Mouse (Mus musculus): ENCODE measurements at regions not wholly inside any gene's neighbourhood (a gene's known extent, or its start where the extent isn't known, plus 50 kb on each side); places are given as distances from the start of the nearest gene placed in this dataset.

DNA sequence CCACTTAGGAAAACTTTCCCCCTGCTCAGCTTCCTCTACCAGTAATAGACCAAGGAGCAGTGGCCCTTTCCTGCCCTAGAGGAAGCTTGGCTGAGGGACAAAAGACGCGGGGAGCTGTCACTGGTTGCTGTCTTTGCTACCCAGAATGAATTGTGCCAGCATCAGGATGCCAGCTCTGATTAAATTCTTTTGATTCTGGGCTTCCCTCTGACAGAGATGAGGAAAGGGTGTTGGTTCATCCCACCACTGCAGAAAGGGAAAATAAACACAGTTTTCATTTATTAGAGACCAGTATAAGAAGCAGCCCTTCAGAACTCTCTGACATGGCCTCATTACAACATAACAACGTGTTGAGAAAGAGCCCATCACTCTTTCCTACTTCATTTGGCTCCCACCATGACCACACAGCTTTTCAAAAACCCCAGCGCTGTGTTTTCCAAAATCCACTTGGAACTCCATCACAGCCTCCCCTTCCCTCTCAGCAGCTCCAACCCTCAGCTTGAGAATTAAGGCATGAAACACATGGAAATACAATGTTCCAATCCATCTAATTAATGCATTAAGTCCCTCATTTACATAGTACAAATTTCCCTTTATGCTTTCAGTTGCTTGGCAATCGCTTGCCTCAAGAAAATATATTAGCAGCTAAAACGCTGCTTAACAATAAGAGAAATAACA is 429.6 kb downstream of the Efnb2 start:
- H3K79me2 ChIP-seq (ENCODE audit: control insufficient read depth, insufficient read depth), result no peaks in the 10 kb centered on the region
- H3K27me3 ChIP-seq (ENCODE audit: control insufficient read depth, insufficient read depth, insufficient read length), result no peaks in the 10 kb centered on the region
- no peaks in the 10 kb centered on the region for H3K79me3 ChIP-seq (ENCODE audit: low read depth)
- TF ChIP-seq CEBPB (IDR thresholded peaks at IDR 0.05; ENCODE audit: low read depth) (no peak), MYOG (IDR thresholded peaks at IDR 0.05; ENCODE audit: control insufficient read depth, extremely low read depth, insufficient read length) (no peak), MAX (IDR thresholded peaks at IDR 0.05) (no peak), FOSL1 (IDR thresholded peaks at IDR 0.05; ENCODE audit: insufficient read depth, low read length, poor library complexity, severe bottlenecking) (no peak), CTCF (IDR thresholded peaks at IDR 0.05; ENCODE audit: control insufficient read depth, insufficient read depth, insufficient read length) (no peak), USF1 (IDR thresholded peaks at IDR 0.05; ENCODE audit: low read depth) (no peak), MYOD1 (IDR thresholded peaks at IDR 0.05; ENCODE audit: control insufficient read depth, insufficient read length, low read depth) (no peak)
- no peaks in the 10 kb centered on the region for H3K36me3 ChIP-seq (ENCODE audit: control insufficient read depth, insufficient read depth)
- no peak overlapping the region for H3ac ChIP-seq (ENCODE audit: control insufficient read depth, insufficient read length, low read depth)
- no peak overlapping the region for H3K4me3 ChIP-seq (ENCODE audit: insufficient read depth, poor library complexity, severe bottlenecking)

DNA sequence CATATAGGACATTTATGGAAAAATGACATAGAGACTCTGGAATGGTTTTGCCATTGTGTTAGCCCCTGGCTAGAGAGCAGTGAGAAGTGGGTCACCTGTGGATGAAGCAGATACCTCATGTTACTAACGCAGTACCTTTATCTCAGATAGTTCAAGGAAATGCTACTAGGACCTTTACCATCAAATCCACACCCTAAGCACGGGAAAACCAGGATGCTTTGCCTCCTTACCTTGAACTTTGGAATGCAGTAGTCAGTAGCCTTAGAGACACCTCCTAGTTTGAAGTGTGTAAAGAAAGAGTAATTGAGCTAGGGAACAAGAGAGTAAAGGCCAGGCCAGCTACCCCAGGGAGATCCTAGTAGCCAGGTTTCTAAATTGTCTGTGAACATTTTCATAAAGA is 435.0 kb downstream of the Efnb2 start:
- Histone ChIP-seq H3K4me3 (ENCODE audit: insufficient read depth, poor library complexity, severe bottlenecking) (no peak overlapping the region), H3K36me3 (ENCODE audit: control insufficient read depth, insufficient read depth) (no peaks in the 10 kb centered on the region), H3K27me3 (ENCODE audit: control insufficient read depth, insufficient read depth, insufficient read length) (no peaks in the 10 kb centered on the region), H3ac (ENCODE audit: control insufficient read depth, insufficient read length, low read depth) (no peak overlapping the region), H3K79me2 (ENCODE audit: control insufficient read depth, insufficient read depth) (no peaks in the 10 kb centered on the region), H3K79me3 (ENCODE audit: low read depth) (no peaks in the 10 kb centered on the region)
- TF ChIP-seq USF1 (IDR thresholded peaks at IDR 0.05; ENCODE audit: low read depth) (no peak), MYOG (IDR thresholded peaks at IDR 0.05; ENCODE audit: control insufficient read depth, extremely low read depth, insufficient read length) (no peak), MYOD1 (IDR thresholded peaks at IDR 0.05; ENCODE audit: control insufficient read depth, insufficient read length, low read depth) (no peak), FOSL1 (IDR thresholded peaks at IDR 0.05; ENCODE audit: insufficient read depth, low read length, poor library complexity, severe bottlenecking) (no peak), MAX (IDR thresholded peaks at IDR 0.05) (no peak), CEBPB (IDR thresholded peaks at IDR 0.05; ENCODE audit: low read depth) (no peak), CTCF (IDR thresholded peaks at IDR 0.05; ENCODE audit: control insufficient read depth, insufficient read depth, insufficient read length) (no peak)

DNA sequence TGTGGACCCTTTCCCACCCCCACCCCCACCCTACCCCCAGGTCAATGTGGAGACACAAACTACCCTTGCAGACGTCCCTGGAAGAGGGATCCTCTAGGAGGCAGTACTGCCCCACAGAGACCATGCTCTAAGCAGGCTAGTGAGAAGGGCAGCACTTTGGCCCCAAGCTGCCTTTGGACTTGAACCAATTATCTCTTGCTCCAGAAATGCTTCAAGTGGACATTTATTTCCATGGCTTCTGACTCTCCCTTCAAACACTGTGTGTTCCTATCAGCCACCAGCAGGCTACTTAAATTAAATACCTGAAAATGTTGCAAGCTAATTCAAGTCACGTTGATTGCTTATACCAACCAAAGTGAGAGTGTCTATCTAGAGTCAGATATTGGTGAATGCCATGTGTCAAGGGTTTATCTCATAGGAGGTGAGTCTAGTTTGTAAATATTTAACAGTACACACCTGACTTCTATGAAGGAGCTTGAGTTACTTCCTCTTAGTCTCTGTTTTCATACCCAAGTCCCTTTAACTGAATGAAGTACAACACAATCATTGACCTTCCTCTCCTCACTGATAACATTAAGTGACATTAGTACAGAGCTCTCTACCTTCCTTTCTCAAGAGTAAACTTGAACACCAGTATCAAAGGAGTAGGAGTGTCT is 435.7 kb downstream of the Efnb2 start:
- H3K27me3 ChIP-seq (ENCODE audit: control insufficient read depth, insufficient read depth, insufficient read length), result no peaks in the 10 kb centered on the region
- no peak overlapping the region for H3ac ChIP-seq (ENCODE audit: control insufficient read depth, insufficient read length, low read depth)
- TF ChIP-seq FOSL1 (IDR thresholded peaks at IDR 0.05; ENCODE audit: insufficient read depth, low read length, poor library complexity, severe bottlenecking) (no peak), CEBPB (IDR thresholded peaks at IDR 0.05; ENCODE audit: low read depth) (no peak), CTCF (IDR thresholded peaks at IDR 0.05; ENCODE audit: control insufficient read depth, insufficient read depth, insufficient read length) (no peak), MYOG (IDR thresholded peaks at IDR 0.05; ENCODE audit: control insufficient read depth, extremely low read depth, insufficient read length) (no peak), MAX (IDR thresholded peaks at IDR 0.05) (no peak), MYOD1 (IDR thresholded peaks at IDR 0.05; ENCODE audit: control insufficient read depth, insufficient read length, low read depth) (no peak), USF1 (IDR thresholded peaks at IDR 0.05; ENCODE audit: low read depth) (no peak)
- H3K36me3 ChIP-seq (ENCODE audit: control insufficient read depth, insufficient read depth), result no peaks in the 10 kb centered on the region
- H3K4me3 ChIP-seq (ENCODE audit: insufficient read depth, poor library complexity, severe bottlenecking), result no peak overlapping the region
- no peaks in the 10 kb centered on the region for H3K79me2 ChIP-seq (ENCODE audit: control insufficient read depth, insufficient read depth)
- H3K79me3 ChIP-seq (ENCODE audit: low read depth), result no peaks in the 10 kb centered on the region

DNA sequence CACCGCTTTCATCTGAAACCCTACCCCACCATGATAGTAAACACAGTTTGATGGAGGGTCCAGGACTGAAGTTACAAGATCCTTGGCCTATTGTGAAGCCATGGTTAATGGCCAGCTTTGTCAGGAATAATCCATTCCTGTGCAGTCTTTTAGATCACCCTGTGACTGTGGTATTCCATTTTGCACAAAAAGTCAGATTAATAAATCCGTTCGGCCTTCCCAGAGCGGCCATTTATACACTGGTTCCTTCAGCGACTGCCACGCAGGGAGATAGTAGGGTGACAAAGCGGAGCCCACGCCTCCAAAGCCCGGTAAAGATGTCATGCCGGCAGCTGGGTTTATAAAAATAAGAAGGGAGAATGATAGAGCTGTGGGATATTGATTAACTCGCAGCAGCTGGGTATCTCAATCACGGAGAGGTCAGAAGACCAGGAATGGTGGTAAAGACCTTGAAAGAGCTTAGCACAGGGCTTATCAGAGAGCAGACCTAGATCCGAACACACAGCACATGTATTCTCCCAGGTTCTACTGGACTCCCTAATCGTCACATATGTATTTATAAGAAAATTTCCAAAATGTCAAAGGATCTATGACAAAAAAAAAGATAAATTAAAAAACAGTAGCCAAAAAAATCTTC is 440.5 kb downstream of the Efnb2 start:
- Histone ChIP-seq H3K4me3 (ENCODE audit: insufficient read depth, poor library complexity, severe bottlenecking) (no peak overlapping the region), H3K79me3 (ENCODE audit: low read depth) (no peaks in the 10 kb centered on the region), H3K27me3 (ENCODE audit: control insufficient read depth, insufficient read depth, insufficient read length) (no peaks in the 10 kb centered on the region), H3ac (ENCODE audit: control insufficient read depth, insufficient read length, low read depth) (no peak overlapping the region), H3K36me3 (ENCODE audit: control insufficient read depth, insufficient read depth) (no peaks in the 10 kb centered on the region), H3K79me2 (ENCODE audit: control insufficient read depth, insufficient read depth) (no peaks in the 10 kb centered on the region)
- no peak for TF ChIP-seq MAX (IDR thresholded peaks at IDR 0.05)
- TF ChIP-seq MYOG (IDR thresholded peaks at IDR 0.05; ENCODE audit: control insufficient read depth, extremely low read depth, insufficient read length), result no peak
- TF ChIP-seq FOSL1 (IDR thresholded peaks at IDR 0.05; ENCODE audit: insufficient read depth, low read length, poor library complexity, severe bottlenecking), result no peak
- no peak for TF ChIP-seq USF1 (IDR thresholded peaks at IDR 0.05; ENCODE audit: low read depth)
- no peak for TF ChIP-seq CEBPB (IDR thresholded peaks at IDR 0.05; ENCODE audit: low read depth)
- no peak for TF ChIP-seq CTCF (IDR thresholded peaks at IDR 0.05; ENCODE audit: control insufficient read depth, insufficient read depth, insufficient read length)
- no peak for TF ChIP-seq MYOD1 (IDR thresholded peaks at IDR 0.05; ENCODE audit: control insufficient read depth, insufficient read length, low read depth)

DNA sequence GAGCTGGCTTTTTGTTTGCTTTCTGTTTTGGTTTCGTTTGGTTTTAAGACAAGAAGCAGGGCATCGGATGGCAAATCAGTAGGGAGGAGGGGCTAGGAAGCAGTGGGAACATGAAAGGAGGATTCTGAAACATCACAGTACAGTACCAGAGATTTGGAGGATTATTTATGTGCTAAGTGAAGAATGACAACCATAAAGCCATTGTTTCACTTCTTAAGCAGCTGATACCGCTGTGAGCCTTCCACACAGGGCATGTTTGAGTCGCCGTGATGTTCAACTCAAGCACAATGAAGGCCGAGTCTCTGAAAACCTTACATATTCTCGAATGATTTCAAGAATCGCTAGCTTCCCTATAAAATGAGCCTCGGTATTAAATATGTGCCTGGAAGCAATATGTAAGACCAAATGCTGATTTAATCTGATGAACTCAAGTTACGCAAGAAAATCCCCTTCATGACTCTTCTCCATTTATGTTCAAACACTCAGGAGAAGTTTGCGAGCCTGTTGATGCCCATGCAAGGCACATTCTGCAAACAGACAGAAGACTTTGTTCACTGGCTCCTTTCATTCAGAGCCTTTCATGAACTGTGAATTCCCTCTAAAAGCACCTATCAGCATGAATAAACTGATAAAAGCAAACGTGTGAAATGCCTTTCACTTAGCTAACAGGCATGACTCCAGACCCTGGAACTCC is 441.2 kb downstream of the Efnb2 start:
- H3K79me2 ChIP-seq (ENCODE audit: control insufficient read depth, insufficient read depth), result no peaks in the 10 kb centered on the region

More for the DNA sequence above, 441.2 kb downstream of the Efnb2 start:
- Histone ChIP-seq H3ac (ENCODE audit: control insufficient read depth, insufficient read length, low read depth) (no peak overlapping the region), H3K36me3 (ENCODE audit: control insufficient read depth, insufficient read depth) (no peaks in the 10 kb centered on the region), H3K27me3 (ENCODE audit: control insufficient read depth, insufficient read depth, insufficient read length) (no peaks in the 10 kb centered on the region), H3K79me3 (ENCODE audit: low read depth) (no peaks in the 10 kb centered on the region), H3K4me3 (ENCODE audit: insufficient read depth, poor library complexity, severe bottlenecking) (no peak overlapping the region)
- no peak for TF ChIP-seq CTCF (IDR thresholded peaks at IDR 0.05; ENCODE audit: control insufficient read depth, insufficient read depth, insufficient read length)

Data from C2C12 (cell line).